Mouse (Mus musculus): ENCODE measurements at regions not wholly inside any gene's neighbourhood (a gene's known extent, or its start where the extent isn't known, plus 50 kb on each side); places are given as distances from the start of the nearest gene placed in this dataset.

DNA sequence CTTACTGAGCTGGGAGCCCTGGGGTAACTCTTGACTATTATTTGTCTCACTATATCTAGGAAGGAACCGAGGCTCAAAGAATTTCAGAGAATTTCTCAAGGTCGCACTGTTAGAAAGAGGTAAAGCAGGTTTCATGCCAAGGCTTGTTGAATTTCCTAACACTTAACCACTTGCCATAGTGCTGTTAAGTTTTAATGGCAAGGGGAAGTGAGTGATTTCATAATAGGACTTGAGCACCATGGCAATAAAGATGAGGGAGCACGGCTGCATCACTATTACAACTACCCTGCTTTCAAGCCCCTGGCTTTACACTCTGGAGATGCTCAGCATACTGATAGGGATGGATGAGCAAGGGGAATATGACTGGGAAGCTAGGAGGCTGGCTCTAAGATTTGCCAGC, 216.9 kb upstream of the H2al1a start:
- TF ChIP-seq EP300 (IDR thresholded peaks at IDR 0.05; ENCODE audit: insufficient read depth, low read depth, low read length): no peak
- TF ChIP-seq POLR2A (IDR thresholded peaks at IDR 0.05; ENCODE audit: insufficient read depth, low read depth, low read length): no peak
- TF ChIP-seq CTCF (IDR thresholded peaks at IDR 0.05): no peak

All from heart, adult 2 months (tissue).